Mouse (Mus musculus) CH12.LX (cell line): ENCODE measurements at regions not wholly inside any gene's neighbourhood (a gene's known extent, or its start where the extent isn't known, plus 50 kb on each side); places are given as distances from the start of the nearest gene placed in this dataset.

Source experiments
- DNase-seq: peaks from one replicate; pipeline ENCODE4 v3.0.0-alpha.2; 2013; ENCODE audit errors: extremely low read depth
- H3K27ac ChIP-seq: 2 replicates; pipeline ENCODE4 v1.5.1; 2012; ENCODE audit warnings: low read depth, mild to moderate bottlenecking, control low read depth, moderate library complexity; ENCODE audit not compliant: insufficient read depth
- H3K27me3 ChIP-seq: replicated peaks from 2 replicates; pipeline ENCODE3; 2012; ENCODE audit warnings: inconsistent platforms
- H3K36me3 ChIP-seq, 2 experiments: replicated peaks in 1 of 2; 2 replicates each; pipeline versions ENCODE3 to v1.6.1; 2012; ENCODE audit warnings: inconsistent platforms in 1 of 2, low read length in 1 of 2, mild to moderate bottlenecking in 1 of 2, mixed read lengths in 1 of 2, moderate library complexity in 1 of 2; ENCODE audit not compliant: control insufficient read depth in 1 of 2, insufficient read depth in 1 of 2
- H3K4me1 ChIP-seq, 2 experiments: 2 replicates each; pipeline ENCODE4 v1.6.1; 2012; ENCODE audit warnings: inconsistent platforms in 1 of 2, moderate library complexity in 1 of 2; ENCODE audit not compliant: insufficient read depth in 2 of 2, control insufficient read depth in 1 of 2
- H3K4me2 ChIP-seq: 2 replicates; pipeline ENCODE4 v1.6.1; 2012; ENCODE audit warnings: low read depth, mild to moderate bottlenecking, control low read depth; ENCODE audit not compliant: poor library complexity, insufficient read depth, severe bottlenecking
- H3K4me3 ChIP-seq, 3 experiments: fragments of 150-350 bp in 1 of 3; sonication (generic) in 1 of 3; replicated peaks in 1 of 3; 2 replicates each; pipeline versions ENCODE3 to v1.5.1; 2011 to 2012; ENCODE audit warnings: low read depth in 2 of 3, low read length in 2 of 3, mild to moderate bottlenecking in 2 of 3, moderate library complexity in 2 of 3, control low read depth in 1 of 3, improper control_type of control experiment in 1 of 3, inconsistent platforms in 1 of 3, mixed read lengths in 1 of 3; ENCODE audit not compliant: poor library complexity in 1 of 3
- H3K79me2 ChIP-seq: replicated peaks from 2 replicates; pipeline ENCODE4 v1.6.1; 2012; ENCODE audit warnings: mild to moderate bottlenecking, moderate library complexity; ENCODE audit not compliant: control insufficient read depth, poor library complexity, insufficient read depth, severe bottlenecking; ENCODE audit errors: extremely low read depth
- H3K9ac ChIP-seq: 2 replicates; pipeline ENCODE4 v1.6.1; 2012; ENCODE audit warnings: low read depth, mild to moderate bottlenecking, control low read depth, moderate library complexity; ENCODE audit not compliant: insufficient read depth
- H3K9me3 ChIP-seq: replicated peaks from 2 replicates; pipeline ENCODE3; 2012; ENCODE audit warnings: low read length, inconsistent platforms, mixed read lengths
- CHD1 ChIP-seq: IDR thresholded peaks from 2 replicates; pipeline ENCODE4 v1.6.1; 2012; ENCODE audit warnings: low read depth, low read length, improper control_type of control experiment, inconsistent platforms
- CHD2 ChIP-seq: IDR thresholded peaks from 2 replicates; pipeline ENCODE4 v1.6.1; 2011; ENCODE audit warnings: low read length, improper control_type of control experiment
- CTCF ChIP-seq, 2 experiments: IDR thresholded peaks in 1 of 2; conservative IDR thresholded peaks in 1 of 2; 2 replicates each; pipeline ENCODE4 v1.5.1; 2011 to 2012; ENCODE audit warnings: low read depth in 2 of 2, low read length in 2 of 2, improper control_type of control experiment in 1 of 2, inconsistent platforms in 1 of 2, mild to moderate bottlenecking in 1 of 2, moderate library complexity in 1 of 2
- E2F4 ChIP-seq: IDR thresholded peaks from 2 replicates; pipeline ENCODE4 v1.6.1; 2011; ENCODE audit warnings: low read depth, low read length, improper control_type of control experiment; ENCODE audit not compliant: insufficient replicate concordance
- ELF1 ChIP-seq: IDR thresholded peaks from 2 replicates; pipeline ENCODE4 v1.6.1; 2014; ENCODE audit warnings: low read depth, mild to moderate bottlenecking, inconsistent platforms, low read length, improper control_type of control experiment
- EP300 ChIP-seq: IDR thresholded peaks from 2 replicates; pipeline ENCODE4 v1.6.1; 2011; ENCODE audit warnings: low read length, improper control_type of control experiment
- ETS1 ChIP-seq: conservative IDR thresholded peaks from 2 replicates; pipeline ENCODE4 v1.6.1; 2012; ENCODE audit warnings: low read depth, mild to moderate bottlenecking, inconsistent platforms, low read length, improper control_type of control experiment, moderate library complexity
- HCFC1 ChIP-seq: IDR thresholded peaks from 2 replicates; pipeline ENCODE4 v1.6.1; 2012; ENCODE audit warnings: low read depth, mild to moderate bottlenecking, inconsistent platforms, low read length, improper control_type of control experiment
- IRF4 ChIP-seq: IDR thresholded peaks from 2 replicates; pipeline ENCODE4 v1.6.1; 2014; ENCODE audit warnings: low read depth, mild to moderate bottlenecking, inconsistent platforms, low read length, improper control_type of control experiment
- JUN ChIP-seq: IDR thresholded peaks from 2 replicates; pipeline ENCODE4 v1.6.1; 2011; ENCODE audit warnings: low read depth, mild to moderate bottlenecking, low read length, improper control_type of control experiment, moderate library complexity; ENCODE audit not compliant: insufficient read depth
- JUND ChIP-seq: conservative IDR thresholded peaks from 2 replicates; pipeline ENCODE4 v1.6.1; 2011; ENCODE audit warnings: low read depth, low read length, improper control_type of control experiment
- MAZ ChIP-seq: IDR thresholded peaks from 2 replicates; pipeline ENCODE4 v1.6.1; 2012; ENCODE audit warnings: low read depth, mild to moderate bottlenecking, inconsistent platforms, low read length, improper control_type of control experiment, moderate library complexity
- MEF2A ChIP-seq: IDR thresholded peaks from 2 replicates; pipeline ENCODE4 v1.6.1; 2014; ENCODE audit warnings: low read depth, mild to moderate bottlenecking, inconsistent platforms, low read length, improper control_type of control experiment, borderline replicate concordance
- PAX5 ChIP-seq: IDR thresholded peaks from 2 replicates; pipeline ENCODE4 v1.6.1; 2012; ENCODE audit warnings: low read length, inconsistent platforms, mixed read lengths
- POLR2AphosphoS2 ChIP-seq: IDR thresholded peaks from 2 replicates; pipeline ENCODE4 v1.6.1; 2011; ENCODE audit warnings: low read depth, low read length, improper control_type of control experiment
- RAD21 ChIP-seq: IDR thresholded peaks from 2 replicates; pipeline ENCODE4 v1.6.1; 2011; ENCODE audit warnings: low read depth, mild to moderate bottlenecking, low read length, improper control_type of control experiment, moderate library complexity
- RCOR1 ChIP-seq: conservative IDR thresholded peaks from 2 replicates; pipeline ENCODE4 v1.6.1; 2012; ENCODE audit warnings: low read depth, mild to moderate bottlenecking, inconsistent platforms, low read length, improper control_type of control experiment
- SMC3 ChIP-seq: IDR thresholded peaks from 2 replicates; pipeline ENCODE4 v1.6.1; 2011; ENCODE audit warnings: low read depth, low read length, improper control_type of control experiment
- TBP ChIP-seq: conservative IDR thresholded peaks from 2 replicates; pipeline ENCODE4 v1.6.1; 2011; ENCODE audit warnings: low read depth, low read length, improper control_type of control experiment
- TCF12 ChIP-seq: IDR thresholded peaks from 2 replicates; pipeline ENCODE4 v1.6.1; 2014; ENCODE audit warnings: low read depth, mild to moderate bottlenecking, inconsistent platforms, low read length, improper control_type of control experiment
- UBTF ChIP-seq: IDR thresholded peaks from 2 replicates; pipeline ENCODE4 v1.6.1; 2012; ENCODE audit warnings: low read depth, mild to moderate bottlenecking, inconsistent platforms, low read length, improper control_type of control experiment, moderate library complexity
- USF1 ChIP-seq: IDR thresholded peaks from 2 replicates; pipeline ENCODE4 v1.6.1; 2014; ENCODE audit warnings: low read depth, mild to moderate bottlenecking, inconsistent platforms, low read length, improper control_type of control experiment
- ZKSCAN1 ChIP-seq: IDR thresholded peaks from 2 replicates; pipeline ENCODE4 v1.6.1; 2012; ENCODE audit warnings: low read depth, inconsistent platforms, low read length, improper control_type of control experiment, borderline replicate concordance
- ZMIZ1 ChIP-seq: IDR thresholded peaks from 2 replicates; pipeline ENCODE4 v1.6.1; 2012; ENCODE audit warnings: low read depth, mild to moderate bottlenecking, inconsistent platforms, low read length, improper control_type of control experiment
- ZNF384 ChIP-seq: IDR thresholded peaks from 2 replicates; pipeline ENCODE4 v1.6.1; 2012; ENCODE audit warnings: low read depth, low read length, improper control_type of control experiment, inconsistent platforms
- dilution Hi-C: fragments of 300-500 bp; cut with MboI; formaldehyde crosslinking; loops from 2 replicates; pipeline ENCODE4 v1.14.3; 2020; ENCODE audit warnings: low sequenced_read_pairs; ENCODE audit not compliant: extremely low pct_unique_long_range_greater_than_20kb, extremely low pct_ligation_motif_present
- in situ Hi-C: fragments of 300-500 bp; cut with MboI; formaldehyde crosslinking; loops from 3 replicates; pipeline ENCODE4 v1.14.3; 2019; ENCODE audit warnings: low sequenced_read_pairs, low pct_ligation_motif_present, low pct_unique_long_range_greater_than_20kb, mixed read lengths

DNA sequence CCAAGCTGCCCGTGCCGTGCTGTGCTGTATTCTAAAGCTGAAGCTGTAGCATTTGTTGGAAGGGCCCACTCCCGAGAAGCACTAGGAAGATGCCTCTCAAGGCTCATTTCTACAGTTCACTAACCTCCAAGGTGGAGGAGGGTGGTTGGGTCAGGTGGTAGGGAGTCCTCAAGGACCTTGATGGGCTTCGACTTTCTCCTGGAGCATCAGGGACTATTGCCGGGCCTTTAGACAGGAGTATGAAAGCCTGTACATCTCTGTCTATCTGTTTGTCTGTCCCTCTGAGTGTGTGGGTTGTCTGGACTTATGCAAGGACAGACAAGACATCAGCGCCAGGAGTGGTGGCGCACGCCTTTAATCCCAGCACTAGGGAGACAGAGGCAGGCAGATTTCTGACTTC is 189.7 kb downstream of the Plpp3 start:
- no peak overlapping the region for H3K9ac ChIP-seq
- no peaks in the 10 kb centered on the region for H3K4me1 ChIP-seq
- H3K27me3 ChIP-seq = no peaks in the 10 kb centered on the region
- H3K4me3 ChIP-seq = no peak overlapping the region
- TF ChIP-seq JUN (no peak), CTCF (conservative IDR thresholded peaks at IDR 0.05 in 1 of 2, IDR thresholded peaks at IDR 0.05 in 1 of 2; ENCODE audit: low read depth in 2 of 2, low read length in 2 of 2) (no peak), USF1 (no peak), TCF12 (no peak), JUND (no peak), PAX5 (no peak), ELF1 (no peak), RAD21 (no peak), HCFC1 (no peak), ETS1 (no peak), SMC3 (no peak), IRF4 (no peak), TBP (no peak), POLR2AphosphoS2 (no peak), E2F4 (no peak), ZNF384 (no peak)
- dilution Hi-C loops (no loop called here), in situ Hi-C loops (no loop called here)
- H3K36me3 ChIP-seq = no peaks in the 10 kb centered on the region
- no peak overlapping the region for H3K27ac ChIP-seq
- no peak overlapping the region for H3K4me2 ChIP-seq
- H3K9me3 ChIP-seq = no peaks in the 10 kb centered on the region
- no peaks in the 10 kb centered on the region for H3K79me2 ChIP-seq
- no peak for DNase-seq

DNA sequence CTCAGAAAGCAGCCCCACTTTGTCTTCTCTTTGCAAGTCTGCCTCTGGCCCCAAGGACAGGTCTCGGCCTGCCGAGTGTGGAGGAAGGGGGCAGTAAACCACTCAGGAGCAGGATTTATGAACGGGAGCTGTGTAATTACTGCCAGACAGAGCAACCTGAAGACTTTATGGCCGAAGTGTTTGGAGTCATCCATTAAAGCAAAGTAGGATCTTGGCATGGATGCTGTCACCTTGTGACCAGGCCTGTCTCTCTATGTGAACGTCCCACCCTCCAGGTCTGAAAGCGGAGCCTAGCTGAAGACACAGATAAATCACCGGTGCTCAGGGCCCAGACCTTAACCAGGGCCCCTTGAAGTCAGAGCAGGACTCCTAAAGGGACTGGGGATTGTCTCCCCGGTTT is 190.8 kb downstream of the Plpp3 start:
- Histone ChIP-seq H3K27ac (no peak overlapping the region), H3K36me3 (no peaks in the 10 kb centered on the region), H3K4me1 (no peaks in the 10 kb centered on the region), H3K9ac (no peak overlapping the region), H3K9me3 (no peaks in the 10 kb centered on the region), H3K4me3 (no peak overlapping the region), H3K79me2 (no peaks in the 10 kb centered on the region), H3K27me3 (no peaks in the 10 kb centered on the region), H3K4me2 (no peak overlapping the region)
- dilution Hi-C loops = no loop called here
- in situ Hi-C loops = no loop called here
- DNase-seq = no peak
- TF ChIP-seq HCFC1 (no peak), ZMIZ1 (no peak), CHD1 (no peak), CHD2 (no peak), EP300 (no peak), ETS1 (no peak), ZNF384 (no peak), MEF2A (no peak), UBTF (no peak), IRF4 (no peak), USF1 (no peak), TCF12 (no peak), RCOR1 (no peak), RAD21 (no peak), ZKSCAN1 (no peak), MAZ (no peak)
- TF ChIP-seq, all 38 proteins: peak for 0
